Comparison of ENCODE assay signal across 25 mouse cellular contexts in genomic region chr12:31171992-31172391, GRCm38 (mm10).
DNase-seq lines count a peak whose midpoint lies in the region; ATAC-seq and TF ChIP-seq lines count a peak whose summit lies in the region.
"Had no signal": no experiment of that assay in that cellular context is flagged by ENCODE, and none has a peak within 500 bp of the region (broad histone marks: within the 10 kb centered on the region; RNA-seq: fewer than 3 reads in every experiment).

No protein-coding gene starts in this region.

- no peak for TF ChIP-seq CTCF in kidney, postnatal 0 days (IDR thresholded peaks at IDR 0.05; ENCODE audit: low read depth)

- no peak overlapping the region for H3K9ac ChIP-seq in kidney, postnatal 0 days (ENCODE audit: low read depth, low read length)
- no peak overlapping the region for H3K9ac ChIP-seq in kidney, embryonic 16.5 days (replicated peaks; ENCODE audit: low read length)
- no peak overlapping the region for H3K9ac ChIP-seq in lung, embryonic 16.5 days (ENCODE audit: low read length)
- H3K9ac ChIP-seq: embryonic facial prominence, embryonic 13.5 days; forebrain, embryonic 13.5 days; heart, embryonic 13.5 days; hindbrain, embryonic 14.5 days had no signal

- no peak overlapping the region for H3K27ac ChIP-seq in kidney, postnatal 0 days
- no peak overlapping the region for H3K27ac ChIP-seq in kidney, embryonic 16.5 days (ENCODE audit: low read length)
- H3K27ac ChIP-seq in lung, embryonic 16.5 days (ENCODE audit: low read length), result peak overlapping the region; percentile 75; the same call in 1 of the 2 replicates
- H3K27ac ChIP-seq in brown adipose tissue, adult 24 weeks (replicated peaks; ENCODE audit: low read depth, low read length), result peak overlapping the region; percentile 83
- H3K27ac ChIP-seq: forebrain, embryonic 10.5 days; forebrain, embryonic 13.5 days; heart, adult 2 months; heart, embryonic 10.5 days; heart, embryonic 13.5 days; hindbrain, embryonic 14.5 days; hindbrain, postnatal 0 days had no signal

- H3K4me3 ChIP-seq in kidney, postnatal 0 days (replicated peaks; ENCODE audit: low read depth, low read length), result no peak overlapping the region
- H3K4me3 ChIP-seq in kidney, embryonic 16.5 days (ENCODE audit: low read length), result no peak overlapping the region
- H3K4me3 ChIP-seq in lung, embryonic 16.5 days (ENCODE audit: low read length), result no peak overlapping the region
- H3K4me3 ChIP-seq in brown adipose tissue, adult 24 weeks (ENCODE audit: insufficient read depth, low read depth, low read length), result no peak overlapping the region
- H3K4me3 ChIP-seq: embryonic facial prominence, embryonic 13.5 days; forebrain, embryonic 10.5 days; forebrain, embryonic 13.5 days; heart, adult 2 months; heart, embryonic 10.5 days; heart, embryonic 13.5 days had no signal

- H3K4me1 ChIP-seq in kidney, postnatal 0 days (replicated peaks; ENCODE audit: insufficient read depth, low read length), result no peaks in the 10 kb centered on the region
- peaks cover 9% of the 10 kb centered on the region; the same call in 1 of the 2 replicates for H3K4me1 ChIP-seq in kidney, embryonic 16.5 days (ENCODE audit: insufficient read depth, low read length)
- H3K4me1 ChIP-seq in lung, embryonic 16.5 days (replicated peaks; ENCODE audit: control insufficient read depth, insufficient read depth, low read length), result peaks cover 19% of the 10 kb centered on the region
- peaks cover 12% of the 10 kb centered on the region for H3K4me1 ChIP-seq in brown adipose tissue, adult 24 weeks (ENCODE audit: control insufficient read depth, insufficient read depth, insufficient read length, low read length)
- H3K4me1 ChIP-seq: forebrain, embryonic 10.5 days; forebrain, embryonic 13.5 days had no signal

- no peak for ATAC-seq in kidney, postnatal 0 days (replicated peaks; ENCODE audit: low FRiP score, low read depth)
- no peak for ATAC-seq in kidney, embryonic 16.5 days (ENCODE audit: low FRiP score, low TSS enrichment)
- peak; percentile 35 for ATAC-seq in lung, embryonic 16.5 days (ENCODE audit: low read depth)
- ATAC-seq: activated CD4-positive, CD25-positive, alpha-beta regulatory T cell, adult 4 months; forebrain, embryonic 13.5 days; forebrain, embryonic 16.5 days; hindbrain, postnatal 0 days had no signal

- H3K27me3 ChIP-seq in kidney, postnatal 0 days (ENCODE audit: insufficient read depth, low read length), result no peaks in the 10 kb centered on the region
- H3K27me3 ChIP-seq in kidney, embryonic 16.5 days (ENCODE audit: insufficient read depth, low read length), result no peaks in the 10 kb centered on the region
- no peaks in the 10 kb centered on the region for H3K27me3 ChIP-seq in lung, embryonic 16.5 days (ENCODE audit: control insufficient read depth, insufficient read depth, low read depth, low read length)
- H3K27me3 ChIP-seq: embryonic facial prominence, embryonic 13.5 days; forebrain, embryonic 13.5 days; heart, embryonic 13.5 days had no signal

- no peaks in the 10 kb centered on the region for H3K9me3 ChIP-seq in kidney, postnatal 0 days (replicated peaks; ENCODE audit: low read length)
- no peaks in the 10 kb centered on the region for H3K9me3 ChIP-seq in kidney, embryonic 16.5 days (ENCODE audit: low read length)
- peaks cover 5% of the 10 kb centered on the region; the same call in 1 of the 2 replicates for H3K9me3 ChIP-seq in lung, embryonic 16.5 days (ENCODE audit: control insufficient read depth, low read length)
- H3K9me3 ChIP-seq: forebrain, embryonic 10.5 days; forebrain, embryonic 13.5 days; heart, embryonic 10.5 days had no signal

- WGBS in kidney, postnatal 0 days, result 58% methylated on average over 4 of the region's 4 CpGs
- WGBS in kidney, embryonic 16.5 days, result 67% methylated on average over 4 of the region's 4 CpGs
- WGBS in lung, embryonic 16.5 days, result 32% methylated on average over 4 of the region's 4 CpGs

- H3K36me3 ChIP-seq in kidney, postnatal 0 days (ENCODE audit: insufficient read depth, low read length), result no peaks in the 10 kb centered on the region
- H3K36me3 ChIP-seq in kidney, embryonic 16.5 days (ENCODE audit: insufficient read depth, low read length), result no peaks in the 10 kb centered on the region
- no peaks in the 10 kb centered on the region for H3K36me3 ChIP-seq in lung, embryonic 16.5 days (ENCODE audit: control insufficient read depth, insufficient read depth, low read length)
- H3K36me3 ChIP-seq: embryonic facial prominence, embryonic 13.5 days; forebrain, embryonic 10.5 days; heart, embryonic 10.5 days; heart, embryonic 13.5 days had no signal

- DNase-seq in kidney, postnatal 0 days (ENCODE audit: low spot score), result peak; percentile 54
- DNase-seq in lung, postnatal 36 days, result no peak
- peak; percentile 26 for DNase-seq in 3T3-L1 (ENCODE audit: low read depth, low spot score)
- DNase-seq: adrenal gland, adult 8-10 months; adrenal gland, postnatal 25 days; cerebellum, adult 18-20 months; cerebellum, adult 9-10 months; cerebellum, postnatal 25 days; gastrocnemius, postnatal 10 days; gastrocnemius, postnatal 36 days; heart, adult 2 months; heart, postnatal 14 days; heart, postnatal 4 days had no signal

- H3K4me2 ChIP-seq in kidney, postnatal 0 days (ENCODE audit: low read length), result no peak overlapping the region
- H3K4me2 ChIP-seq in kidney, embryonic 16.5 days (replicated peaks; ENCODE audit: low read depth, low read length), result no peak overlapping the region
- no peak overlapping the region for H3K4me2 ChIP-seq in lung, embryonic 16.5 days (ENCODE audit: low read depth, low read length)
- H3K4me2 ChIP-seq: embryonic facial prominence, embryonic 13.5 days; forebrain, embryonic 13.5 days; heart, embryonic 13.5 days; hindbrain, embryonic 14.5 days had no signal

Comparison
In these comparisons a context has a peak if more than half of its experiments do, and no peak if none do; other contexts are left out.
1. H3K27ac ChIP-seq: peak in lung, embryonic 16.5 days (single experiment) and brown adipose tissue, adult 24 weeks (single experiment); none in kidney, postnatal 0 days (single experiment) and kidney, embryonic 16.5 days (single experiment).